Mouse (Mus musculus) heart, adult 2 months (tissue): ENCODE measurements around the gene Wasl. TPM values are rescaled to one million over a fixed set of nuclear protein-coding genes. Genes with fewer than 3 reads are reported as not detected.
A peak's percentile ranks its signal among the peaks of the same experiment; 100 is the strongest.

Experiments used
- DNase-seq, 2 experiments: peaks; one replicate each; pipeline ENCODE4 v3.0.0; 2021
- H3K27ac ChIP-seq: fragments of 200-600 bp; 2 replicates; pipeline ENCODE4 v1.8.1; 2022
- H3K27me3 ChIP-seq: fragments of 200-500 bp; 2 replicates; pipeline ENCODE4 v1.6.1; 2012; ENCODE audit warnings: mild to moderate bottlenecking, low read length, inconsistent platforms, mixed read lengths; ENCODE audit not compliant: control insufficient read depth, insufficient read depth
- H3K36me3 ChIP-seq: fragments of 200-500 bp; 2 replicates; pipeline ENCODE4 v1.6.1; 2012; ENCODE audit warnings: low read length, inconsistent platforms; ENCODE audit not compliant: control insufficient read depth, insufficient read depth
- H3K4me1 ChIP-seq: fragments of 200-500 bp; 2 replicates; pipeline ENCODE4 v1.6.1; 2011; ENCODE audit warnings: low read length; ENCODE audit not compliant: control insufficient read depth, insufficient read depth
- H3K4me3 ChIP-seq: fragments of 200-600 bp; 2 replicates; pipeline ENCODE4 v1.8.1; 2022
- H3K79me2 ChIP-seq: fragments of 200-500 bp; replicated peaks from 2 replicates; pipeline ENCODE4 v1.6.1; 2012; ENCODE audit warnings: mild to moderate bottlenecking, inconsistent platforms, low read length, moderate library complexity, mixed read lengths; ENCODE audit not compliant: control insufficient read depth, insufficient read depth
- H3K9ac ChIP-seq: fragments of 200-500 bp; 2 replicates; pipeline ENCODE4 v1.6.1; 2012; ENCODE audit warnings: low read depth, mild to moderate bottlenecking, control low read depth, inconsistent platforms, low read length, mixed read lengths
- CTCF ChIP-seq: fragments of 200-600 bp; IDR thresholded peaks from 2 replicates; pipeline ENCODE4 v1.8.1; 2022; ENCODE audit warnings: antibody characterized with exemption, mild to moderate bottlenecking, moderate library complexity
- EP300 ChIP-seq: fragments of 200-500 bp; IDR thresholded peaks from 2 replicates; pipeline ENCODE4 v1.6.1; 2011; ENCODE audit warnings: low read depth, low read length, control low read depth; ENCODE audit not compliant: insufficient read depth
- POLR2A ChIP-seq: fragments of 200-500 bp; IDR thresholded peaks from 2 replicates; pipeline ENCODE4 v1.6.1; 2011; ENCODE audit warnings: mild to moderate bottlenecking, low read depth, low read length, control low read depth; ENCODE audit not compliant: insufficient read depth
- WGBS: fragments of 180-500 bp; shearing (Covaris S2); methylation state at CpG from one replicate; pipeline ENCODE4 v1.1.7; 2018; 5-methylcytosine and 5-hydroxymethylcytosine counted together
- intact Hi-C: fragments of 180-260 bp; cut with DNase I; formaldehyde crosslinking; loops from one replicate; pipeline ENCODE4 v1.15.1; 2025
- long read RNA-seq: library from polyadenylated mRNA; stranded (forward); transcript quantifications from one replicate; pipeline ENCODE4 v2.0.0, GENCODE M21; 2021
- polyA plus RNA-seq: library from polyadenylated mRNA; depleted of rRNA; stranded (reverse); fragments of >200 nt; gene quantifications from 2 replicates; pipeline ENCODE4 v1.2.3, GENCODE M21; 2012; rRNA removed
- total RNA-seq, 2 experiments: library from RNA; stranded (reverse); gene quantifications; 2 replicates each; pipeline ENCODE4 v1.2.3; 2021

The Wasl gene
- total RNA-seq (10 to 100 TPM; 27.8 to 28.3 TPM), polyA plus RNA-seq (11.5 and 13.9 TPM in 2 replicates)
- long read RNA-seq, full-length matches to known transcripts, result 6 of 8 reads
- long read RNA-seq, partial matches to known transcripts, result 2 of 8 reads
- long read RNA-seq, other reads (novel, unspliced or antisense), result 0 of 8 reads

- under 1% methylated on average over 61 of the region's 63 CpGs for WGBS
- TF ChIP-seq EP300 (peak; percentile 54; the same call in 1 of the 2 replicates), POLR2A (peak; percentile 79), CTCF (peak; percentile 25; the same call in 1 of the 2 replicates)
These were observed at the start of gene Wasl for GRCm38 (mm10) chr6:24664867-24665458. TSS of gene Wasl (minus strand) at chr6:24665009.

GRCm38 (mm10) chr6:24707499-24707898 lies 42.7 kb upstream of the Wasl start:
- no peaks in the 10 kb centered on the region for H3K79me2 ChIP-seq
- no peaks in the 10 kb centered on the region for H3K4me1 ChIP-seq
- H3K9ac ChIP-seq, result no peak overlapping the region
- WGBS, result 76% methylated on average over 2 of the region's 2 CpGs
- H3K27ac ChIP-seq, result no peak overlapping the region
- no peaks in the 10 kb centered on the region for H3K36me3 ChIP-seq
- H3K27me3 ChIP-seq, result no peaks in the 10 kb centered on the region
- intact Hi-C loops, result no loop called here
- no peak for DNase-seq
- TF ChIP-seq EP300, result no peak
- no peak for TF ChIP-seq CTCF
- no peak for TF ChIP-seq POLR2A
- no peak overlapping the region for H3K4me3 ChIP-seq

More at GRCm38 (mm10) chr6:24664867-24665458, at the start of gene Wasl:
- intact Hi-C loops, result loop anchor here (1.0 to 5.0 kb wide), 4 partner anchors 27 to 138 kb away; no protein-coding TSS in a partner anchor
- Histone ChIP-seq H3K9ac (peak within 1 kb of the TSS; percentile 98), H3K36me3 (peaks cover 16% of the 10 kb centered on the region), H3K79me2 (peaks cover 6% of the 10 kb centered on the region), H3K27ac (peak within 1 kb of the TSS; percentile 95), H3K27me3 (no peaks in the 10 kb centered on the region), H3K4me1 (peaks cover 9% of the 10 kb centered on the region), H3K4me3 (peak within 1 kb of the TSS; percentile 90)
- DNase-seq, result peak; percentile 99

DNA sequence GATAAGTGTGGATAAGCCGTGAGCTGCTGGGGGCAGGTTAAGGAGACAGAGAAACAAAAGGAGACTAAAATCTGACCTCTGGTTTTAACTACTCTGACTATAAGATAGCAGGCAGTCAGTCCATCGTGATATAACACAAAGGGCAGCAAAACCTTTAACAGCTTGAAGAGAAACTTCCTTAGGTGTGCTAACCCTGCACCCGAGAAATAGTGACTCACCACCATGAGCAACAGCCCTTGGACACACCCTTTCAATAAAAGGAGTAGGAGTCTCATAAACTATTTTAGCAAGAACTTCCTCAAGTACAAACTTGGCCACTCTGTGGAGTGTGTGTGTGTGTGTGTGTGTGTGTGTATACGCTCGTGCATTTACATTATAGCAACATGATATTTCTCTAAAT lies 42.3 kb upstream of the Wasl start:
- intact Hi-C loops, result no loop called here
- Histone ChIP-seq H3K27ac (no peak overlapping the region), H3K27me3 (no peaks in the 10 kb centered on the region), H3K4me3 (no peak overlapping the region), H3K4me1 (no peaks in the 10 kb centered on the region), H3K9ac (no peak overlapping the region), H3K36me3 (no peaks in the 10 kb centered on the region), H3K79me2 (no peaks in the 10 kb centered on the region)
- WGBS, result 73% methylated on average over 5 of the region's 5 CpGs
- TF ChIP-seq CTCF (no peak), POLR2A (no peak), EP300 (no peak)
- no peak for DNase-seq

DNA sequence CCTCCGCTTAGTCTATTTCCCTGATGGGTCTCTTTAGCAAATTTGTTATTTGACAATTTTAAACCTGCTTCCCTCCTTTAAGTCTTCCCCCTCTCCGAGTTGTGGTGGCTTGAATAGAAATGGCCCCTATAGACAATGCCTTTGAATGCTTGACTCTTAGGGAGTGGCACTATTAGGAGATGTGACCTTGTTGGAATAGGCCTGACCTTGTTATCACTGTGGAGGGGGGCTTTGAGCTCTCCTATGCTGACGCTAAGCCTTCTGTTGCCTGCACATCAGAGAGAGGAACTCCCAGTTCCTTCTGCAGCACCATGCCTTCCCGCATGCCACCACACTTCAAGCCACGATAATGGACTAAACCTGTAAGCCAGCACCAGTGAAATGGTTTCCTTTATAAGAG lies 32.4 kb upstream of the Wasl start:
- H3K27ac ChIP-seq, result no peak overlapping the region
- TF ChIP-seq EP300 (no peak), POLR2A (no peak), CTCF (no peak)
- H3K4me3 ChIP-seq, result no peak overlapping the region
- H3K79me2 ChIP-seq, result no peaks in the 10 kb centered on the region
- no peaks in the 10 kb centered on the region for H3K27me3 ChIP-seq
- no peaks in the 10 kb centered on the region for H3K4me1 ChIP-seq
- DNase-seq, result no peak
- no peak overlapping the region for H3K9ac ChIP-seq
- WGBS, result 80% methylated on average over 5 of the region's 5 CpGs
- intact Hi-C loops, result no loop called here
- no peaks in the 10 kb centered on the region for H3K36me3 ChIP-seq

GRCm38 (mm10) chr6:24696117-24696516 lies 31.3 kb upstream of the Wasl start:
- no peak overlapping the region for H3K4me3 ChIP-seq
- TF ChIP-seq POLR2A (no peak), EP300 (no peak), CTCF (no peak)
- 72% methylated on average over 4 of the region's 4 CpGs for WGBS
- no peak overlapping the region for H3K9ac ChIP-seq
- no peaks in the 10 kb centered on the region for H3K4me1 ChIP-seq
- intact Hi-C loops, result no loop called here
- no peak for DNase-seq
- no peaks in the 10 kb centered on the region for H3K36me3 ChIP-seq
- no peak overlapping the region for H3K27ac ChIP-seq
- no peaks in the 10 kb centered on the region for H3K27me3 ChIP-seq
- no peaks in the 10 kb centered on the region for H3K79me2 ChIP-seq

GRCm38 (mm10) chr6:24694455-24695410 lies 29.9 kb upstream of the Wasl start:
- DNase-seq, result no peak
- 78% methylated on average over 11 of the region's 11 CpGs for WGBS
- intact Hi-C loops, result no loop called here
- Histone ChIP-seq H3K4me3 (no peak overlapping the region), H3K4me1 (no peaks in the 10 kb centered on the region), H3K9ac (no peak overlapping the region), H3K27me3 (no peaks in the 10 kb centered on the region), H3K36me3 (no peaks in the 10 kb centered on the region), H3K27ac (no peak overlapping the region), H3K79me2 (no peaks in the 10 kb centered on the region)
- TF ChIP-seq EP300, result no peak
- TF ChIP-seq CTCF, result no peak
- no peak for TF ChIP-seq POLR2A
